Mouse (Mus musculus) liver, postnatal 0 days (tissue): ENCODE data around the gene Pdzd2. TPM values are rescaled to one million over a fixed set of nuclear protein-coding genes. Genes with fewer than 3 reads are reported as not detected.

ENCODE experiments used
- ATAC-seq: fragments of 200-750 bp; cut with Nextera tagmentation; 2 replicates; pipeline ENCODE4 v1.8.0; 2017; ENCODE audit warnings: mild to moderate bottlenecking, moderate library complexity
- DNase-seq: peaks from one replicate; pipeline ENCODE4 v3.0.0-alpha.2; 2016
- H3K27ac ChIP-seq: fragments of 300-500 bp; sonication (generic); 2 replicates; pipeline ENCODE4 v1.5.1; 2014; ENCODE audit warnings: antibody characterized with exemption, moderate library complexity, mild to moderate bottlenecking, low read depth
- H3K27me3 ChIP-seq: fragments of 300-500 bp; sonication (generic); 2 replicates; pipeline ENCODE4 v1.6.1; 2014; ENCODE audit warnings: low read length, control low read depth, mixed read lengths; ENCODE audit not compliant: insufficient read depth
- H3K36me3 ChIP-seq: fragments of 300-500 bp; sonication (generic); replicated peaks from 2 replicates; pipeline ENCODE4 v1.6.1; 2014; ENCODE audit warnings: mild to moderate bottlenecking, control low read depth, low read length, moderate library complexity, mixed read lengths; ENCODE audit not compliant: insufficient read depth
- H3K4me1 ChIP-seq: fragments of 300-500 bp; sonication (generic); 2 replicates; pipeline ENCODE4 v1.6.1; 2014; ENCODE audit warnings: antibody characterized with exemption, mild to moderate bottlenecking, control low read depth; ENCODE audit not compliant: insufficient read depth
- H3K4me2 ChIP-seq: fragments of 300-500 bp; sonication (generic); 2 replicates; pipeline ENCODE4 v1.6.1; 2014; ENCODE audit warnings: low read depth, mild to moderate bottlenecking, low read length, moderate library complexity, mixed read lengths
- H3K4me3 ChIP-seq: fragments of 300-500 bp; sonication (generic); 2 replicates; pipeline ENCODE4 v1.5.1; 2014; ENCODE audit warnings: low read depth, low read length
- H3K9ac ChIP-seq: fragments of 300-500 bp; sonication (generic); replicated peaks from 2 replicates; pipeline ENCODE4 v1.6.1; 2014; ENCODE audit warnings: mild to moderate bottlenecking, moderate library complexity
- H3K9me3 ChIP-seq: fragments of 300-500 bp; sonication (generic); 2 replicates; pipeline ENCODE4 v1.6.1; 2016; ENCODE audit warnings: mild to moderate bottlenecking, control low read depth, low read length, mixed read lengths
- CTCF ChIP-seq: sonication (generic); IDR thresholded peaks from 2 replicates; pipeline ENCODE4 v1.5.1; 2016; ENCODE audit warnings: antibody characterized with exemption, low read depth
- EP300 ChIP-seq: IDR thresholded peaks from 2 replicates; pipeline ENCODE4 v1.6.1; 2016; ENCODE audit warnings: antibody characterized with exemption, low read depth, mild to moderate bottlenecking
- WGBS: fragments of 180-500 bp; shearing (Covaris S2); extraction: QIAGEN DNeasy Blood & Tissue Kit; methylation state at CpG from one replicate; pipeline ENCODE4 v1.1.7; 2014; ENCODE audit not compliant: insufficient replicate concordance; 5-methylcytosine and 5-hydroxymethylcytosine counted together
- polyA plus RNA-seq: library from polyadenylated mRNA; unstranded; fragments of >200 nt; fragmentation: Nextera tagmentation; extraction: Ambion mirVana; gene quantifications from 2 replicates; pipeline ENCODE4 v1.2.1, GENCODE M21; 2015

The Pdzd2 gene
- polyA plus RNA-seq, 1 experiment from 2014 or later = 1.3 TPM

DNA sequence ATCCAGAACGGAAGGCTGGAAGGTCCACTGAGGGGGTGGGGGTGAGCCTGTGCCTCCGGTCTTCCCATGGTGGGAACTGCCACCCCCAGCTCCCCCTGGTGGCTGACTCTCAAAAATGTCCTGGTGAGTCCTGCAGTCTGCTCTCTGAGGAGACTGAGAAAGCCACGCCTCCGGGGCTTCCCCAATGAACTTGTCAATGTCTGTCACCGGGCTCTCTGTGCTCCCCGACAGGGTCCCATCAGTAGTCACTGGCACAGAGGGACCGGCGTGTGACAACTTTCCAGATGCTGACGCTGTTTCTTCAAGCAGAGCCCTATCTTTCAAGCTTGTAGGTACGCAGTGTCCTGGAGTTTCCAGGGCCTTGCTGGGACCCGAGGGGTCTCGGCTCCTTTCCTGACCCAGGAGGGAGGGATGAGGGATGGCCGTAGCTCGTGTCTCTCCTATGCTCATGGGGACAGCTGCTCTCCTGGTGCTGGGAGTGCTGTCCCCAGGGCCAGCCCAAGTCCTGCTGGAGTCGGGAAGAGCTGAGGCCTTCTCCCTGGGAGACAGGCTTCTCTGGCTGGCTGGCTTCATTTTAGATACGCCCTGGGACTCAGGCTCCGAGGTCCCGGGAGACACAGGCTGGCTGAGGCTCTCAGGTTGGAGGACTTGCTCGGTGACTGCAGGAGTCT is 363.9 kb downstream of the Pdzd2 start:
- ATAC-seq = peak; percentile 84
- Histone ChIP-seq H3K4me1 (peaks cover 14% of the 10 kb centered on the region), H3K27ac (peak overlapping the region; percentile 46), H3K36me3 (no peaks in the 10 kb centered on the region), H3K27me3 (no peaks in the 10 kb centered on the region), H3K4me2 (peak overlapping the region; percentile 83), H3K9ac (peak overlapping the region; percentile 46), H3K9me3 (no peaks in the 10 kb centered on the region), H3K4me3 (peak overlapping the region; percentile 46)
- TF ChIP-seq EP300 (no peak), CTCF (peak; percentile 88)
- 4% methylated on average over 19 of the region's 19 CpGs for WGBS
- peak; percentile 92 for DNase-seq

DNA sequence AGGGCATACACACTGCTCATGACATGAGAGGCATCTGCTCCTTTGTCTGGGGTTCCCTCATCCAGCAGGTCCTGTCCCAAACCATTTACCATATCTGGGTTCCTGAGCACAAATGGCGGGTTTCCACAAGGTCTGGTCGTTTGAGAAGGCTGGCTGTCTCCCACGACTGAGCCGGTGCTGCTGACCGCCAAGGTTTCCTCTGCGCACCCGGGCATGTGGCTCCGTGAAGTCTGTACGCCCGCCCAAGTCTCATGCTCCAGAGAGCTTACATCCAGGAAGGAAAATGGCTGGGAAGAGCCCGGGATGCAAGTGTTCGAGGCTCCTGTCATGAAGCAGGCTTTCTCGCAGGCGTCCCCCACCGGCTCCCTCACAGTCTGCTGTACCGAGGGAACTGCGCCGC is 364.8 kb downstream of the Pdzd2 start:
- ATAC-seq = no peak
- 64% methylated on average over 18 of the region's 18 CpGs for WGBS
- no peak overlapping the region; the same call in 1 of the 2 replicates for H3K9ac ChIP-seq

DNA sequence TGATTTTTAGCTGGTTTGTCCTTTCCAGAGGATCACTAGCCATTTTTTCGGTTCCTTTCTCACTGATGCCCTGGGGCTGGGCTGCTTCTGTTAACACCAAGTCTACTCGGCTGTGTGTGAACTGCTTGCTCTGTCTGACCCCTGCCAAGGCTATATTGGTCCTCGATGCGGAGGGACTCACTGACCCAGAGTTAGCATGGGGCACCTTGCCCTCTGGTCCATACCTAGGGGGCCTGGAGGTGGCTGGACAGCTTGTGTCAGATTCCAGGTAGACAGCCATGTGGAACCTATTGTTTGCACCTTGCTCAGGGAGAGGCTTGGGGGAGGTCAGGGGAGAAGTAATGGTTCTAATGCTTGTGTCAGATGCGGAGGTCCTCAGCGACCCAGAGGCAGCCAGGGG is 365.8 kb downstream of the Pdzd2 start:
- Histone ChIP-seq H3K9ac (no peak overlapping the region), H3K4me3 (no peak overlapping the region), H3K36me3 (no peaks in the 10 kb centered on the region), H3K27me3 (no peaks in the 10 kb centered on the region), H3K9me3 (no peaks in the 10 kb centered on the region), H3K4me1 (peaks cover 14% of the 10 kb centered on the region), H3K27ac (no peak overlapping the region), H3K4me2 (no peak overlapping the region)
- no peak for TF ChIP-seq CTCF
- TF ChIP-seq EP300 = no peak
- ATAC-seq (no peak), DNase-seq (no peak)
- WGBS = 84% methylated on average over 6 of the region's 6 CpGs

More for the DNA sequence above, 364.8 kb downstream of the Pdzd2 start:
- TF ChIP-seq CTCF (no peak), EP300 (no peak)
- no peak for DNase-seq
- H3K4me2 ChIP-seq = peak overlapping the region; percentile 83
- H3K27me3 ChIP-seq = no peaks in the 10 kb centered on the region
- H3K9me3 ChIP-seq = no peaks in the 10 kb centered on the region
- 0 out of 2 replicates have a peak overlapping the region, but pooled peaks have one; percentile 37 for H3K27ac ChIP-seq
- H3K4me3 ChIP-seq = peak overlapping the region; percentile 46
- H3K36me3 ChIP-seq = no peaks in the 10 kb centered on the region
- peaks cover 14% of the 10 kb centered on the region for H3K4me1 ChIP-seq

DNA sequence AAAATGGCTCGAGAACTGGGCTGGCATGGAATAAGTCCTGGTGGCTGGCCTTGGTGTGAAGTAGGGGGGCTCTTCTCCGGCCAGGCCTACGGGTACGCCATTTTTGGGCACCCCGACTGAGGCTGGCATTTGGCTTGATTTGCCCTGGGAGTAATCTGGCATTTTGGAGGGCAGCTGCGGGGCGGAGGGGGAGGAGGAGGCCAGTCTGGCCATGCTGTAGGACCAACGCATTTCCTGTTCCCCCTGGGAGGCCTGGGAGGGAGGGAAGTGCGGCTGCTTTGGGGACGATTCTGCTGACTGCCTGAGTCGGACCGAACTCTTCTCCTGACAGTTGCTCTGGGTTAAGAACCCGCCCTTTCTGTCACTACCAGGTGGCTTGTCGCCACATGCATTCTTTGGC is 366.2 kb downstream of the Pdzd2 start:
- Histone ChIP-seq H3K4me2 (no peak overlapping the region), H3K4me3 (no peak overlapping the region), H3K27ac (no peak overlapping the region), H3K9ac (no peak overlapping the region), H3K36me3 (no peaks in the 10 kb centered on the region), H3K27me3 (no peaks in the 10 kb centered on the region), H3K9me3 (no peaks in the 10 kb centered on the region), H3K4me1 (peaks cover 14% of the 10 kb centered on the region)
- WGBS = 64% methylated on average over 14 of the region's 14 CpGs
- no peak for DNase-seq
- TF ChIP-seq CTCF (no peak), EP300 (no peak)
- ATAC-seq = no peak

DNA sequence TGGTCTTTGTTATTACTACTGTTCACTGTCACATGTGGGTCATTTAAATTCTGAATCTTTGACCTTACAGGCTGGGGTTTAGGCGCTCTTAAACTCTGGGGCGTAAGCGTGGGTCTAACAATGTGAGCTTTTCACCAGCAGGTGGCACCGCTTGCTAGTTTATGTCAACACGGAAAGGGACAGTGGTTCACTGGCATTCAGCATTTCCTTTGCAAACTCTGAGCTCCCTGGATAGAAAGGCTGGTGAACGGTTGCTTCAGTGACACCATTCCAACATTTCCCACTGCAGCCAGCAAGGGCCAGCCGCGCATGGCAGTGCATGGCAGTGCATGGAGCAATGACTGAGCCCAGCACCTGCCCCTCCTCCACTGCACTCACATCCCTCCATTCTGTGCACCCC is 368.5 kb downstream of the Pdzd2 start:
- Histone ChIP-seq H3K36me3 (no peaks in the 10 kb centered on the region), H3K27me3 (no peaks in the 10 kb centered on the region), H3K4me1 (peaks cover 29% of the 10 kb centered on the region), H3K9me3 (no peaks in the 10 kb centered on the region), H3K27ac (no peak overlapping the region), H3K4me2 (no peak overlapping the region), H3K9ac (no peak overlapping the region), H3K4me3 (no peak overlapping the region)
- peak; percentile 39 for ATAC-seq
- WGBS = 4% methylated on average over 8 of the region's 8 CpGs
- TF ChIP-seq EP300 (no peak), CTCF (peak; percentile 92)
- DNase-seq = peak; percentile 75

DNA sequence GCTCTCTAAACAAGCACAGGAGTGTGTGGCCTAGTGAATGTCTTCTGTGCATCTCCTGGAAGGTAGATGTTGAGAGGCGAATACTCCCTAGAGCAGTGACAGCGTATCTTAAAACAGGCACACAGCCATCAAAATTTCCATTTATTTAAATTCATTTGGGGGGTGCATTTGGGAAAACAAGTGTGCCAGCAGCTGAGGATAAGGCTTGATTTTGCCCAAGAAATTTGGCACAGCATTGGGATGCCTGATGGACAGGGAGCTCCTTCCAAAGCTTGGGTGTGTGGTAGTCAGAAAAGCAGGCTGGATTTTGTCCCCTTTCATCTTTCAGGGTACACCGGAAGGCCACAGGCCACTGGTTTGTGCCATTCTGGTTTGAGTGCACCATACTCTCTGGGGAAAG is 369.6 kb downstream of the Pdzd2 start:
- Histone ChIP-seq H3K9me3 (no peaks in the 10 kb centered on the region), H3K27me3 (no peaks in the 10 kb centered on the region), H3K4me1 (peaks cover 26% of the 10 kb centered on the region), H3K4me3 (no peak overlapping the region), H3K27ac (no peak overlapping the region), H3K36me3 (no peaks in the 10 kb centered on the region), H3K9ac (no peak overlapping the region), H3K4me2 (no peak overlapping the region)
- TF ChIP-seq CTCF (no peak), EP300 (no peak)
- ATAC-seq = no peak
- DNase-seq = no peak
- WGBS = 88% methylated on average over 3 of the region's 3 CpGs
